Mouse (Mus musculus) kidney, embryonic 14.5 days (tissue): ENCODE results near the gene Babam2. TPM values are rescaled to one million over a fixed set of nuclear protein-coding genes. Genes with fewer than 3 reads are reported as not detected.
A peak's percentile ranks its signal among the peaks of the same experiment; 100 is the strongest.

Experiments used
- ATAC-seq: fragments of 200-750 bp; cut with Nextera tagmentation; 2 replicates; pipeline ENCODE4 v1.8.0; 2017; ENCODE audit warnings: moderate number of reproducible peaks, mild to moderate bottlenecking, moderate TSS enrichment, moderate library complexity; ENCODE audit not compliant: low FRiP score, low TSS enrichment
- H3K27ac ChIP-seq: fragments of 300-500 bp; sonication (generic); 2 replicates; pipeline ENCODE4 v1.5.1; 2014; ENCODE audit warnings: low read depth, mild to moderate bottlenecking, low read length, moderate library complexity, mixed read lengths
- H3K27me3 ChIP-seq: fragments of 300-500 bp; sonication (generic); 2 replicates; pipeline ENCODE4 v1.6.1; 2014; ENCODE audit warnings: mild to moderate bottlenecking, low read length; ENCODE audit not compliant: control insufficient read depth, insufficient read depth
- H3K36me3 ChIP-seq: fragments of 300-500 bp; sonication (generic); 2 replicates; pipeline ENCODE4 v1.6.1; 2014; ENCODE audit warnings: low read length, mixed read lengths; ENCODE audit not compliant: control insufficient read depth, insufficient read depth
- H3K4me1 ChIP-seq: fragments of 300-500 bp; sonication (generic); 2 replicates; pipeline ENCODE4 v1.6.1; 2014; ENCODE audit warnings: low read length, mixed read lengths; ENCODE audit not compliant: control insufficient read depth, insufficient read depth
- H3K4me2 ChIP-seq: fragments of 300-500 bp; sonication (generic); replicated peaks from 2 replicates; pipeline ENCODE4 v1.6.1; 2014; ENCODE audit warnings: low read depth, mild to moderate bottlenecking, low read length
- H3K4me3 ChIP-seq: fragments of 300-500 bp; sonication (generic); 2 replicates; pipeline ENCODE4 v1.5.1; 2014; ENCODE audit warnings: mild to moderate bottlenecking, low read length
- H3K9ac ChIP-seq: fragments of 300-500 bp; sonication (generic); 2 replicates; pipeline ENCODE4 v1.6.1; 2014; ENCODE audit warnings: low read depth, mild to moderate bottlenecking, low read length, moderate library complexity
- H3K9me3 ChIP-seq: fragments of 300-500 bp; sonication (generic); 2 replicates; pipeline ENCODE4 v1.6.1; 2016; ENCODE audit warnings: low read length; ENCODE audit not compliant: control insufficient read depth
- WGBS: fragments of 180-500 bp; shearing (Covaris S2); extraction: QIAGEN DNeasy Blood & Tissue Kit; methylation state at CpG from one replicate; pipeline ENCODE4 v1.1.7; 2014; 5-methylcytosine and 5-hydroxymethylcytosine counted together
- polyA plus RNA-seq: library from polyadenylated mRNA; unstranded; fragments of >200 nt; fragmentation: Nextera tagmentation; extraction: Ambion mirVana; gene quantifications from 2 replicates; pipeline ENCODE4 v1.2.1, GENCODE M21; 2014

Babam2 gene
- polyA plus RNA-seq, result 60.6 and 68.5 TPM in 2 replicates

GRCm38 (mm10) chr5:31697644-31698296 is at the start of gene Babam2:
Babam2 (plus strand) TSS chr5:31697684.
- H3K27ac ChIP-seq, result peak within 1 kb of the TSS; percentile 92
- peak; percentile 94 for ATAC-seq
- peaks cover 5% of the 10 kb centered on the region; the same call in 1 of the 2 replicates for H3K4me1 ChIP-seq
- H3K27me3 ChIP-seq, result no peaks in the 10 kb centered on the region
- peak within 1 kb of the TSS; percentile 79 for H3K4me3 ChIP-seq
- H3K4me2 ChIP-seq, result peak within 1 kb of the TSS; percentile 71
- H3K9me3 ChIP-seq, result no peaks in the 10 kb centered on the region
- peak within 1 kb of the TSS; percentile 84 for H3K9ac ChIP-seq
- peaks cover 3% of the 10 kb centered on the region; the same call in 1 of the 2 replicates for H3K36me3 ChIP-seq
- under 1% methylated on average over 71 of the region's 71 CpGs for WGBS

- ATAC-seq, result no peak
- 86% methylated on average over 2 of the region's 2 CpGs for WGBS
- Histone ChIP-seq H3K9me3 (0 out of 2 replicates have a peak, but pooled peaks cover 3% of the 10 kb centered on the region), H3K27ac (no peak overlapping the region), H3K36me3 (no peaks in the 10 kb centered on the region), H3K4me2 (no peak overlapping the region), H3K4me3 (no peak overlapping the region), H3K4me1 (no peaks in the 10 kb centered on the region), H3K27me3 (no peaks in the 10 kb centered on the region), H3K9ac (no peak overlapping the region)
Observed at GRCm38 (mm10) chr5:31650518-31651288, 46.8 kb upstream of the Babam2 start.

- Histone ChIP-seq H3K4me2 (no peak overlapping the region), H3K27ac (no peak overlapping the region), H3K27me3 (no peaks in the 10 kb centered on the region), H3K4me1 (no peaks in the 10 kb centered on the region), H3K4me3 (no peak overlapping the region), H3K9ac (no peak overlapping the region), H3K9me3 (0 out of 2 replicates have a peak, but pooled peaks cover 3% of the 10 kb centered on the region), H3K36me3 (no peaks in the 10 kb centered on the region)
- no peak for ATAC-seq
- 100% methylated on average over 1 of the region's 1 CpGs for WGBS
Observed at GRCm38 (mm10) chr5:31655688-31656190, 41.7 kb upstream of the Babam2 start.

- Histone ChIP-seq H3K27me3 (no peaks in the 10 kb centered on the region), H3K36me3 (no peaks in the 10 kb centered on the region), H3K9ac (no peak overlapping the region; the same call in 1 of the 2 replicates), H3K4me3 (no peak overlapping the region), H3K4me2 (no peak overlapping the region), H3K4me1 (no peaks in the 10 kb centered on the region), H3K9me3 (no peaks in the 10 kb centered on the region), H3K27ac (no peak overlapping the region)
- ATAC-seq, result no peak
- 30% methylated on average over 1 of the region's 1 CpGs for WGBS
Observed at GRCm38 (mm10) chr5:31666176-31666575, 31.3 kb upstream of the Babam2 start.

- 57% methylated on average over 13 of the region's 13 CpGs for WGBS
- Histone ChIP-seq H3K36me3 (no peaks in the 10 kb centered on the region), H3K9me3 (no peaks in the 10 kb centered on the region), H3K4me3 (no peak overlapping the region), H3K9ac (no peak overlapping the region), H3K27ac (no peak overlapping the region), H3K4me1 (no peaks in the 10 kb centered on the region), H3K4me2 (peak overlapping the region; percentile 17; the same call in 1 of the 2 replicates), H3K27me3 (no peaks in the 10 kb centered on the region)
- ATAC-seq, result peak; percentile 71
Observed at GRCm38 (mm10) chr5:31668325-31668968, 29.0 kb upstream of the Babam2 start.

GRCm38 (mm10) chr5:31669984-31670383 is 27.5 kb upstream of the Babam2 start:
- Histone ChIP-seq H3K27ac (no peak overlapping the region), H3K9me3 (no peaks in the 10 kb centered on the region), H3K9ac (no peak overlapping the region), H3K4me3 (no peak overlapping the region), H3K4me1 (no peaks in the 10 kb centered on the region), H3K36me3 (no peaks in the 10 kb centered on the region), H3K4me2 (no peak overlapping the region), H3K27me3 (no peaks in the 10 kb centered on the region)
- 65% methylated on average over 5 of the region's 5 CpGs for WGBS
- no peak for ATAC-seq

GRCm38 (mm10) chr5:31671137-31671536 is 26.3 kb upstream of the Babam2 start:
- H3K27ac ChIP-seq, result no peak overlapping the region
- H3K9me3 ChIP-seq, result no peaks in the 10 kb centered on the region
- no peaks in the 10 kb centered on the region for H3K4me1 ChIP-seq
- H3K9ac ChIP-seq, result no peak overlapping the region
- ATAC-seq, result no peak
- no peak overlapping the region for H3K4me3 ChIP-seq
- WGBS, result 62% methylated on average over 2 of the region's 2 CpGs
- no peaks in the 10 kb centered on the region for H3K36me3 ChIP-seq
- H3K4me2 ChIP-seq, result no peak overlapping the region
- H3K27me3 ChIP-seq, result no peaks in the 10 kb centered on the region

- Histone ChIP-seq H3K4me3 (no peak overlapping the region), H3K9ac (no peak overlapping the region), H3K27me3 (no peaks in the 10 kb centered on the region), H3K36me3 (no peaks in the 10 kb centered on the region), H3K4me1 (no peaks in the 10 kb centered on the region), H3K27ac (no peak overlapping the region), H3K9me3 (no peaks in the 10 kb centered on the region), H3K4me2 (no peak overlapping the region)
- WGBS, result 74% methylated on average over 2 of the region's 2 CpGs
- ATAC-seq, result no peak
Observed at GRCm38 (mm10) chr5:31673431-31673830, 24.1 kb upstream of the Babam2 start.
